Mouse (Mus musculus): Measurements from ENCODE around the gene Fuca1. TPM values are rescaled to one million over a fixed set of nuclear protein-coding genes. Genes with fewer than 3 reads are reported as not detected.

Gene Fuca1
- total RNA-seq (2012; rRNA removed) = 26.8 and 33.7 TPM in 2 replicates
- 10 to 100 TPM in 1 of 2 experiments, not detected in 1; 48.6 TPM for polyA plus RNA-seq (2012; ENCODE audit: insufficient read depth in 1 of 2, insufficient read length in 2 of 2, low read depth in 1 of 2, low replicate concordance in 2 of 2, missing spikeins in 1 of 2)

GRCm38 (mm10) chr4:135920304-135921241, at the start of gene Fuca1:
TSS of gene Fuca1 (plus strand) at chr4:135920735.
- peak within 1 kb of the TSS; percentile 90 for H3K27ac ChIP-seq (ENCODE audit: control insufficient read depth, low read depth, low read length)
- no peaks in the 10 kb centered on the region for H3K9me3 ChIP-seq (replicated peaks; ENCODE audit: insufficient read depth, low read length)
- peaks cover 7 to 30% of the 10 kb centered on the region in 2 experiments for H3K4me1 ChIP-seq (ENCODE audit: control insufficient read depth in 1 of 2, insufficient read depth in 2 of 2, low read length in 2 of 2)
- peak; percentile 98 for DNase-seq (ENCODE audit: low read depth, low spot score)
- peaks cover 0 to 22% of the 10 kb centered on the region in 2 experiments; a peak in 2 of 4 replicates for H3K36me3 ChIP-seq (ENCODE audit: control insufficient read depth in 1 of 2, insufficient read depth in 2 of 2, low read length in 2 of 2)
- H3K79me2 ChIP-seq (ENCODE audit: control insufficient read depth, insufficient read depth, low read length, poor library complexity) = peaks cover 11% of the 10 kb centered on the region
- H3K27me3 ChIP-seq (ENCODE audit: control insufficient read depth in 1 of 2, insufficient read depth in 2 of 2, low read length in 2 of 2) = no peaks in the 10 kb centered on the region
- H3K4me3 ChIP-seq (ENCODE audit: control insufficient read depth in 1 of 2, insufficient read depth in 1 of 2, low read depth in 2 of 2, low read length in 2 of 2) = peak within 1 kb of the TSS; percentile 77 to 98
- peak within 1 kb of the TSS; percentile 91 for H3K9ac ChIP-seq (ENCODE audit: control insufficient read depth, low read depth, low read length, poor library complexity, severe bottlenecking)
- TF ChIP-seq CHD1 (IDR thresholded peaks at IDR 0.05; ENCODE audit: low read depth, low read length) (no peak), GATA1 (IDR thresholded peaks at IDR 0.05; ENCODE audit: low read depth, low read length) (no peak), USF2 (IDR thresholded peaks at IDR 0.05; ENCODE audit: borderline replicate concordance in 1 of 2, insufficient read depth in 1 of 2, low read depth in 1 of 2, low read length in 2 of 2) (no peak), ZC3H11A (IDR thresholded peaks at IDR 0.05; ENCODE audit: low read depth, low read length) (peak; percentile 19; the same call in 1 of the 2 replicates), KAT2A (conservative IDR thresholded peaks at IDR 0.05; ENCODE audit: low read depth, low read length) (peak; percentile 39; the same call in 1 of the 2 replicates), POLR2AphosphoS2 (IDR thresholded peaks at IDR 0.05; ENCODE audit: low read length) (peak; percentile 90), UBTF (IDR thresholded peaks at IDR 0.05; ENCODE audit: borderline replicate concordance, insufficient read depth, low read depth, low read length) (0 out of 2 replicates have a peak, but pooled peaks have one; percentile 30), MAZ (IDR thresholded peaks at IDR 0.05; ENCODE audit: low read depth, low read length) (peak; percentile 35), POLR2AphosphoS5 (IDR thresholded peaks at IDR 0.05; ENCODE audit: borderline replicate concordance, low read depth, low read length) (no peak), MYB (IDR thresholded peaks at IDR 0.05; ENCODE audit: low read depth, low read length) (no peak), BHLHE40 (IDR thresholded peaks at IDR 0.05; ENCODE audit: borderline replicate concordance, low read depth, low read length) (no peak), SIN3A (IDR thresholded peaks at IDR 0.05; ENCODE audit: low read length) (peak; percentile 56; the same call in 1 of the 2 replicates), EP300 (IDR thresholded peaks at IDR 0.05; ENCODE audit: low read depth in 1 of 2, low read length in 2 of 2) (peak in 1 of 2 experiments; percentile 4; a peak in 1 of 4 replicates), E2F4 (IDR thresholded peaks at IDR 0.05; ENCODE audit: borderline replicate concordance, low read depth, low read length) (no peak), MAX (IDR thresholded peaks at IDR 0.05; ENCODE audit: low read length) (peak; percentile 36; the same call in 1 of the 2 replicates), CHD2 (IDR thresholded peaks at IDR 0.05; ENCODE audit: low read length) (no peak; the same call in 1 of the 2 replicates), NELFE (IDR thresholded peaks at IDR 0.05; ENCODE audit: low read depth, low read length) (peak; percentile 73), GABPA (IDR thresholded peaks at IDR 0.05; ENCODE audit: low read depth, low read length) (no peak; the same call in 1 of the 2 replicates), POLR2A (IDR thresholded peaks at IDR 0.05; ENCODE audit: control insufficient read depth in 1 of 2, insufficient read depth in 1 of 2, low read depth in 1 of 2, low read length in 2 of 2, poor library complexity in 1 of 2) (peak; percentile 62 to 80; a peak in 3 of 4 replicates), MXI1 (IDR thresholded peaks at IDR 0.05; ENCODE audit: low read depth, low read length) (peak; percentile 52; the same call in 1 of the 2 replicates), RCOR1 (IDR thresholded peaks at IDR 0.05; ENCODE audit: low read depth, low read length) (peak; percentile 33; the same call in 1 of the 2 replicates), TCF12 (IDR thresholded peaks at IDR 0.05; ENCODE audit: low read depth, low read length) (peak; percentile 26; the same call in 1 of the 2 replicates), MEF2A (IDR thresholded peaks at IDR 0.05; ENCODE audit: extremely low read depth, insufficient replicate concordance, low read depth, low read length, poor library complexity, severe bottlenecking) (no peak), ZKSCAN1 (IDR thresholded peaks at IDR 0.05; ENCODE audit: low read depth, low read length) (no peak), MAFK (IDR thresholded peaks at IDR 0.05; ENCODE audit: borderline replicate concordance, low read depth, low read length) (no peak), TBP (IDR thresholded peaks at IDR 0.05; ENCODE audit: low read depth, low read length) (peak; percentile 70; the same call in 1 of the 2 replicates), CTCF (IDR thresholded peaks at IDR 0.05 in 2 of 3, conservative IDR thresholded peaks at IDR 0.05 in 1 of 3; ENCODE audit: control insufficient read depth in 1 of 3, insufficient read depth in 1 of 3, low read depth in 2 of 3, low read length in 3 of 3, poor library complexity in 1 of 3, severe bottlenecking in 1 of 3) (peak in 2 of 3 experiments; percentile 68 to 92), MYC (IDR thresholded peaks at IDR 0.05; ENCODE audit: low read depth, low read length) (no peak), ELF1 (IDR thresholded peaks at IDR 0.05; ENCODE audit: low read depth, low read length) (peak; percentile 89), JUND (IDR thresholded peaks at IDR 0.05; ENCODE audit: low read depth, low read length) (no peak), NRF1 (IDR thresholded peaks at IDR 0.05; ENCODE audit: insufficient read depth, low read depth, low read length, poor library complexity, severe bottlenecking) (peak; percentile 84), TAL1 (IDR thresholded peaks at IDR 0.05; ENCODE audit: low read length) (no peak), SMC3 (IDR thresholded peaks at IDR 0.05; ENCODE audit: low read depth, low read length) (peak; percentile 63)
